Mouse (Mus musculus): ENCODE results near the gene 1700029H14Rik.

GRCm38 (mm10) chr8:13517284-13517781, 44.9 kb downstream of the 1700029H14Rik start:
- TF ChIP-seq POLR2A (IDR thresholded peaks at IDR 0.05; ENCODE audit: low read depth, low read length) = no peak
- TF ChIP-seq ZMIZ1 (IDR thresholded peaks at IDR 0.05; ENCODE audit: low read depth, low read length) = no peak
- no peak for TF ChIP-seq TBP (conservative IDR thresholded peaks at IDR 0.05; ENCODE audit: low read depth, low read length)
- no peak for TF ChIP-seq MAX (IDR thresholded peaks at IDR 0.05; ENCODE audit: low read length)
- TF ChIP-seq RCOR1 (conservative IDR thresholded peaks at IDR 0.05; ENCODE audit: low read depth, low read length) = no peak
- TF ChIP-seq RAD21 (IDR thresholded peaks at IDR 0.05; ENCODE audit: low read depth, low read length) = no peak
- TF ChIP-seq GABPA (IDR thresholded peaks at IDR 0.05; ENCODE audit: insufficient replicate concordance, low read depth, low read length) = no peak
- TF ChIP-seq CHD1 (IDR thresholded peaks at IDR 0.05; ENCODE audit: low read depth, low read length) = no peak
- TF ChIP-seq CTCF (conservative IDR thresholded peaks at IDR 0.05 in 1 of 2, IDR thresholded peaks at IDR 0.05 in 1 of 2; ENCODE audit: low read depth in 2 of 2, low read length in 2 of 2) = no peak
- TF ChIP-seq EP300 (IDR thresholded peaks at IDR 0.05; ENCODE audit: low read length) = no peak
- TF ChIP-seq TCF12 (IDR thresholded peaks at IDR 0.05; ENCODE audit: low read depth, low read length) = no peak
- no peak for TF ChIP-seq HCFC1 (IDR thresholded peaks at IDR 0.05; ENCODE audit: low read depth, low read length)
- no peak for TF ChIP-seq ZNF384 (IDR thresholded peaks at IDR 0.05; ENCODE audit: low read depth, low read length)
- no peak for TF ChIP-seq MAFK (IDR thresholded peaks at IDR 0.05; ENCODE audit: insufficient replicate concordance, low read length)
